Mouse (Mus musculus) kidney, adult 2 months (tissue): Measurements from ENCODE around the gene Dgki. TPM values are rescaled to one million over a fixed set of nuclear protein-coding genes. Genes with fewer than 3 reads are reported as not detected.

Experiments used
- DNase-seq: peaks from one replicate; pipeline ENCODE4 v3.0.0; 2021
- H3K27ac ChIP-seq: fragments of 200-500 bp; 2 replicates; pipeline ENCODE4 v1.5.1; 2012; ENCODE audit warnings: low read depth, low read length, control low read depth, inconsistent platforms; ENCODE audit not compliant: insufficient read depth
- H3K27me3 ChIP-seq: fragments of 200-500 bp; replicated peaks from 2 replicates; pipeline ENCODE4 v1.6.1; 2012; ENCODE audit warnings: mild to moderate bottlenecking, moderate library complexity, low read length, inconsistent platforms; ENCODE audit not compliant: control insufficient read depth, insufficient read depth
- H3K36me3 ChIP-seq: fragments of 200-500 bp; 2 replicates; pipeline ENCODE4 v1.6.1; 2012; ENCODE audit warnings: mild to moderate bottlenecking, moderate library complexity, low read length, inconsistent platforms; ENCODE audit not compliant: control insufficient read depth, insufficient read depth
- H3K4me1 ChIP-seq: fragments of 200-500 bp; 2 replicates; pipeline ENCODE4 v1.6.1; 2011; ENCODE audit warnings: low read length; ENCODE audit not compliant: control insufficient read depth, insufficient read depth
- H3K4me3 ChIP-seq: fragments of 200-500 bp; 2 replicates; pipeline ENCODE4 v1.5.1; 2011; ENCODE audit warnings: mild to moderate bottlenecking, low read depth, low read length, control low read depth; ENCODE audit not compliant: insufficient read depth
- CTCF ChIP-seq: fragments of 200-500 bp; conservative IDR thresholded peaks from 2 replicates; pipeline ENCODE4 v1.5.1; 2011; ENCODE audit warnings: low read depth, mild to moderate bottlenecking, control low read depth, low read length, moderate library complexity, mixed read lengths; ENCODE audit not compliant: insufficient read depth, insufficient read length
- POLR2A ChIP-seq: fragments of 200-500 bp; IDR thresholded peaks from one replicate; pipeline ENCODE4 v1.6.1; 2011; ENCODE audit warnings: low read depth, low read length, control low read depth
- WGBS: fragments of 180-500 bp; shearing (Covaris S2); methylation state at CpG from one replicate; pipeline ENCODE4 v1.1.7; 2018; 5-methylcytosine and 5-hydroxymethylcytosine counted together
- polyA plus RNA-seq: library from polyadenylated mRNA; depleted of rRNA; stranded (reverse); fragments of >200 nt; gene quantifications from 2 replicates; pipeline ENCODE4 v1.2.3, GENCODE M21; 2012; rRNA removed

The Dgki gene
- polyA plus RNA-seq, 1 experiment = 0.05 TPM

GRCm38 (mm10) chr6:36800309-36800946 lies 499.6 kb downstream of the Dgki start:
- Histone ChIP-seq H3K4me3 (no peak overlapping the region), H3K27me3 (no peaks in the 10 kb centered on the region), H3K27ac (no peak overlapping the region), H3K36me3 (no peaks in the 10 kb centered on the region), H3K4me1 (no peaks in the 10 kb centered on the region)
- TF ChIP-seq CTCF (no peak), POLR2A (no peak)
- WGBS = 87% methylated on average over 5 of the region's 5 CpGs
- no peak for DNase-seq

- Histone ChIP-seq H3K4me1 (no peaks in the 10 kb centered on the region), H3K27ac (no peak overlapping the region), H3K27me3 (no peaks in the 10 kb centered on the region), H3K36me3 (no peaks in the 10 kb centered on the region), H3K4me3 (no peak overlapping the region)
- 53% methylated on average over 3 of the region's 3 CpGs for WGBS
- DNase-seq = no peak
- TF ChIP-seq CTCF (no peak), POLR2A (no peak)
Observed at GRCm38 (mm10) chr6:36797066-36797655, 502.8 kb downstream of the Dgki start.

Other genes starting within 250 kb of the Dgki start
- gene Creb3l2, start 142.0 kb upstream of the Dgki start, polyA plus RNA-seq = 23.3 and 25.0 TPM in 2 replicates
- 18.7 and 19.1 TPM in 2 replicates for gene Akr1d1, start 230.0 kb upstream of the Dgki start, polyA plus RNA-seq